Mouse (Mus musculus): ENCODE measurements around the gene Tub. TPM values are rescaled to one million over a fixed set of nuclear protein-coding genes. Genes with fewer than 3 reads are reported as not detected.
A peak's percentile ranks its signal among the peaks of the same experiment; 100 is the strongest.

The Tub gene
- polyA plus RNA-seq, 1 experiment from 2014 or later, result 20.0 TPM

- H3K36me3 ChIP-seq (ENCODE audit: control insufficient read depth, insufficient read depth, low read length), result no peaks in the 10 kb centered on the region
- no peaks in the 10 kb centered on the region for H3K4me1 ChIP-seq (ENCODE audit: control insufficient read depth, insufficient read depth, low read length)
- no peak overlapping the region for H3K9ac ChIP-seq (ENCODE audit: low read length)
- no peaks in the 10 kb centered on the region for H3K27me3 ChIP-seq (ENCODE audit: control insufficient read depth, insufficient read depth, low read length)
- no peak overlapping the region for H3K4me3 ChIP-seq (ENCODE audit: low read depth, low read length)
- ATAC-seq (ENCODE audit: insufficient read depth, low FRiP score, low TSS enrichment) (no peak), DNase-seq (ENCODE audit: low spot score) (no peak)
- H3K27ac ChIP-seq (ENCODE audit: low read depth, low read length), result no peak overlapping the region
- H3K4me2 ChIP-seq (ENCODE audit: low read depth), result no peak overlapping the region
- WGBS, result 79% methylated on average over 5 of the region's 5 CpGs
- H3K9me3 ChIP-seq (ENCODE audit: control insufficient read depth, low read length), result no peaks in the 10 kb centered on the region
Observed at GRCm38 (mm10) chr7:109072326-109072725, 122.2 kb downstream of the Tub start.

GRCm38 (mm10) chr7:109082269-109083112 is 132.4 kb downstream of the Tub start:
- Histone ChIP-seq H3K4me3 (ENCODE audit: low read depth, low read length) (peak overlapping the region; percentile 79), H3K27me3 (ENCODE audit: control insufficient read depth, insufficient read depth, low read length) (no peaks in the 10 kb centered on the region), H3K27ac (ENCODE audit: low read depth, low read length) (no peak overlapping the region), H3K4me1 (ENCODE audit: control insufficient read depth, insufficient read depth, low read length) (peaks cover 5% of the 10 kb centered on the region; the same call in 1 of the 2 replicates), H3K36me3 (ENCODE audit: control insufficient read depth, insufficient read depth, low read length) (no peaks in the 10 kb centered on the region), H3K9me3 (ENCODE audit: control insufficient read depth, low read length) (no peaks in the 10 kb centered on the region), H3K4me2 (ENCODE audit: low read depth) (peak overlapping the region; percentile 46), H3K9ac (ENCODE audit: low read length) (peak overlapping the region; percentile 84)
- WGBS, result 22% methylated on average over 12 of the region's 12 CpGs
- ATAC-seq (ENCODE audit: insufficient read depth, low FRiP score, low TSS enrichment) (0 out of 2 replicates have a peak, but pooled peaks have one; percentile 23), DNase-seq (ENCODE audit: low spot score) (peak; percentile 33)

GRCm38 (mm10) chr7:109083113-109083812 is 133.1 kb downstream of the Tub start, which contains the start of gene Ric3:
Gene Ric3, minus strand, starts transcription at chr7:109083331.
- ATAC-seq (ENCODE audit: insufficient read depth, low FRiP score, low TSS enrichment), result peak; percentile 92

GRCm38 (mm10) chr7:109083813-109084184 is 133.7 kb downstream of the Tub start:
- Histone ChIP-seq H3K36me3 (ENCODE audit: control insufficient read depth, insufficient read depth, low read length) (no peaks in the 10 kb centered on the region), H3K4me2 (ENCODE audit: low read depth) (no peak overlapping the region), H3K4me1 (ENCODE audit: control insufficient read depth, insufficient read depth, low read length) (peaks cover 5% of the 10 kb centered on the region; the same call in 1 of the 2 replicates), H3K4me3 (ENCODE audit: low read depth, low read length) (peak overlapping the region; percentile 79; the same call in 1 of the 2 replicates), H3K9me3 (ENCODE audit: control insufficient read depth, low read length) (no peaks in the 10 kb centered on the region), H3K9ac (ENCODE audit: low read length) (no peak overlapping the region), H3K27me3 (ENCODE audit: control insufficient read depth, insufficient read depth, low read length) (no peaks in the 10 kb centered on the region), H3K27ac (ENCODE audit: low read depth, low read length) (no peak overlapping the region)
- no peak for DNase-seq (ENCODE audit: low spot score)
- 89% methylated on average over 4 of the region's 4 CpGs for WGBS
- ATAC-seq (ENCODE audit: insufficient read depth, low FRiP score, low TSS enrichment), result no peak

More at GRCm38 (mm10) chr7:109083113-109083812, 133.1 kb downstream of the Tub start, which contains the start of gene Ric3:
- no peaks in the 10 kb centered on the region for H3K27me3 ChIP-seq (ENCODE audit: control insufficient read depth, insufficient read depth, low read length)
- H3K27ac ChIP-seq (ENCODE audit: low read depth, low read length), result no peak within 1 kb of the TSS
- H3K9ac ChIP-seq (ENCODE audit: low read length), result peak within 1 kb of the TSS; percentile 84
- peak; percentile 78 for DNase-seq (ENCODE audit: low spot score)
- WGBS, result 4% methylated on average over 49 of the region's 50 CpGs
- peaks cover 5% of the 10 kb centered on the region; the same call in 1 of the 2 replicates for H3K4me1 ChIP-seq (ENCODE audit: control insufficient read depth, insufficient read depth, low read length)
- peak within 1 kb of the TSS; percentile 46 for H3K4me2 ChIP-seq (ENCODE audit: low read depth)
- peak within 1 kb of the TSS; percentile 79 for H3K4me3 ChIP-seq (ENCODE audit: low read depth, low read length)
- no peaks in the 10 kb centered on the region for H3K36me3 ChIP-seq (ENCODE audit: control insufficient read depth, insufficient read depth, low read length)
- no peaks in the 10 kb centered on the region for H3K9me3 ChIP-seq (ENCODE audit: control insufficient read depth, low read length)

Other genes starting within 250 kb of the Tub start
- not detected in 2 replicates for gene Olfr512, start 237.0 kb upstream of the Tub start, polyA plus RNA-seq (2014; fragmentation: Nextera tagmentation; extraction: Ambion mirVana)
- not detected in 2 replicates for gene Olfr513, start 199.4 kb upstream of the Tub start, polyA plus RNA-seq (2014; fragmentation: Nextera tagmentation; extraction: Ambion mirVana)
- gene Olfr514, start 124.3 kb upstream of the Tub start, polyA plus RNA-seq (2014; fragmentation: Nextera tagmentation; extraction: Ambion mirVana), result not detected in 2 replicates
- gene Olfr516, start 99.8 kb upstream of the Tub start, polyA plus RNA-seq (2014; fragmentation: Nextera tagmentation; extraction: Ambion mirVana), result not detected in 2 replicates
- not detected in 2 replicates for gene Olfr517, start 78.0 kb upstream of the Tub start, polyA plus RNA-seq (2014; fragmentation: Nextera tagmentation; extraction: Ambion mirVana)
- gene Olfr518, start 65.3 kb upstream of the Tub start, polyA plus RNA-seq (2014; fragmentation: Nextera tagmentation; extraction: Ambion mirVana), result not detected in 2 replicates
- not detected in 2 replicates for gene Olfr519, start 55.9 kb upstream of the Tub start, polyA plus RNA-seq (2014; fragmentation: Nextera tagmentation; extraction: Ambion mirVana)
- not detected in 2 replicates for gene Nlrp10, start 20.2 kb upstream of the Tub start, polyA plus RNA-seq (2014; fragmentation: Nextera tagmentation; extraction: Ambion mirVana)
- gene Eif3f, start 15.9 kb upstream of the Tub start, polyA plus RNA-seq (2014; fragmentation: Nextera tagmentation; extraction: Ambion mirVana), result 92.6 and 95.4 TPM in 2 replicates
- 17.4 and 18.1 TPM in 2 replicates for gene Ric3, start 133.0 kb downstream of the Tub start, polyA plus RNA-seq (2014; fragmentation: Nextera tagmentation; extraction: Ambion mirVana)
- gene Lmo1, start 224.9 kb downstream of the Tub start, polyA plus RNA-seq (2014; fragmentation: Nextera tagmentation; extraction: Ambion mirVana), result 23.4 and 25.0 TPM in 2 replicates